Mouse (Mus musculus) olfactory bulb, adult 2 months (tissue): ENCODE data around the gene Nubpl.

Source experiments
- CTCF ChIP-seq: fragments of 200-500 bp; IDR thresholded peaks from 2 replicates; pipeline ENCODE4 v1.5.1; 2012; ENCODE audit warnings: low read depth, mild to moderate bottlenecking, low read length, moderate library complexity; ENCODE audit not compliant: insufficient read depth
- POLR2A ChIP-seq: fragments of 200-500 bp; IDR thresholded peaks from 2 replicates; pipeline ENCODE4 v1.6.1; 2012; ENCODE audit warnings: mild to moderate bottlenecking, low read depth, low read length, moderate library complexity; ENCODE audit not compliant: insufficient read depth

GRCm38 (mm10) chr12:52132256-52132655 is 34.7 kb downstream of the Nubpl start:
- no peak for TF ChIP-seq CTCF
- TF ChIP-seq POLR2A: no peak
